Mouse (Mus musculus) heart, embryonic 11.5 days (tissue): ENCODE data around the gene Inhba. TPM values are rescaled to one million over a fixed set of nuclear protein-coding genes. Genes with fewer than 3 reads are reported as not detected.

ENCODE experiments used
- ATAC-seq: fragments of 200-750 bp; cut with Nextera tagmentation; replicated peaks from 2 replicates; pipeline ENCODE4 v1.8.0; 2017; ENCODE audit warnings: moderate library complexity; ENCODE audit not compliant: insufficient number of reproducible peaks, low FRiP score, low TSS enrichment
- H3K27ac ChIP-seq: fragments of 300-500 bp; sonication (generic); 2 replicates; pipeline ENCODE4 v1.5.1; 2014; ENCODE audit warnings: mild to moderate bottlenecking, low read depth, low read length
- H3K27me3 ChIP-seq: fragments of 300-500 bp; sonication (generic); 2 replicates; pipeline ENCODE4 v1.6.1; 2014; ENCODE audit warnings: mild to moderate bottlenecking, low read length, mixed read lengths; ENCODE audit not compliant: control insufficient read depth, insufficient read depth
- H3K36me3 ChIP-seq: fragments of 300-500 bp; sonication (generic); 2 replicates; pipeline ENCODE4 v1.6.1; 2014; ENCODE audit warnings: mild to moderate bottlenecking, low read length, moderate library complexity, mixed read lengths; ENCODE audit not compliant: control insufficient read depth, insufficient read depth
- H3K4me1 ChIP-seq: fragments of 300-500 bp; sonication (generic); 2 replicates; pipeline ENCODE4 v1.6.1; 2014; ENCODE audit warnings: low read length; ENCODE audit not compliant: control insufficient read depth, insufficient read depth
- H3K4me2 ChIP-seq: fragments of 300-500 bp; sonication (generic); 2 replicates; pipeline ENCODE4 v1.6.1; 2014; ENCODE audit warnings: mild to moderate bottlenecking, moderate library complexity
- H3K4me3 ChIP-seq: fragments of 300-500 bp; sonication (generic); 2 replicates; pipeline ENCODE4 v1.5.1; 2014; ENCODE audit warnings: low read depth, low read length
- H3K9ac ChIP-seq: fragments of 300-500 bp; sonication (generic); 2 replicates; pipeline ENCODE4 v1.6.1; 2014; ENCODE audit warnings: mild to moderate bottlenecking, low read depth, low read length, moderate library complexity
- H3K9me3 ChIP-seq: fragments of 300-500 bp; sonication (generic); replicated peaks from 2 replicates; pipeline ENCODE4 v1.6.1; 2016; ENCODE audit warnings: low read length; ENCODE audit not compliant: control insufficient read depth
- WGBS: fragments of 180-500 bp; shearing (Covaris S2); extraction: QIAGEN DNeasy Blood & Tissue Kit; methylation state at CpG from one replicate; pipeline ENCODE4 v1.1.7; 2014; ENCODE audit not compliant: insufficient replicate concordance; 5-methylcytosine and 5-hydroxymethylcytosine counted together
- polyA plus RNA-seq: library from polyadenylated mRNA; unstranded; fragments of >200 nt; fragmentation: Nextera tagmentation; extraction: Ambion mirVana; gene quantifications from 2 replicates; pipeline ENCODE4 v1.2.1, GENCODE M21; 2014

Gene Inhba
- polyA plus RNA-seq, 1 experiment from 2014 or later: 16.6 TPM

DNA sequence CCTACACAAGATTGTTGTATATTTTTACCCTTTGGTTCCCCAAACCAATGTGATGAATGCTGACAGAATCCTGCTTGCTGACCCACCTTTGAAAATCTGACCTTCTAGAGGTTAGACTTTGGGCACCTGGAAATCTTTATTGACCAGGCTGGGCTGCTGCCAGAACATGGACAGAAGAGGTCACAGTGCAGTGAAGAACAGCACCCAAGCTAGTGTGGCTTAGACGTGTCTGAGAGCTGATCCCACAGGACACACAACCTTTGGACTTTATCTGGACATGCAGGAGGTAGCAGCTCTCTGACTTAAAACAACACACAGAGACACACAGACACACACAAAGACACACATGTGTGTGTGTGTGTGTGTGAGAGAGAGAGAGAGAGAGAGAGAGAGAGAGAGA, 3.3 kb upstream of the Inhba start:
- Histone ChIP-seq H3K9me3 (no peaks in the 10 kb centered on the region), H3K36me3 (no peaks in the 10 kb centered on the region), H3K4me3 (no peak overlapping the region), H3K4me1 (no peaks in the 10 kb centered on the region; the same call in 1 of the 2 replicates), H3K9ac (no peak overlapping the region), H3K27me3 (no peaks in the 10 kb centered on the region), H3K4me2 (no peak overlapping the region), H3K27ac (no peak overlapping the region)
- WGBS: 49% methylated on average over 1 of the region's 1 CpGs
- ATAC-seq: no peak

- H3K36me3 ChIP-seq: no peaks in the 10 kb centered on the region
- H3K4me2 ChIP-seq: no peak overlapping the region
- H3K9ac ChIP-seq: no peak overlapping the region
- no peak overlapping the region for H3K4me3 ChIP-seq
- H3K4me1 ChIP-seq: no peaks in the 10 kb centered on the region; the same call in 1 of the 2 replicates
- WGBS: 86% methylated on average over 8 of the region's 8 CpGs
- H3K27ac ChIP-seq: no peak overlapping the region
- no peaks in the 10 kb centered on the region for H3K27me3 ChIP-seq
- H3K9me3 ChIP-seq: no peaks in the 10 kb centered on the region
- no peak for ATAC-seq
These were observed 1.7 kb upstream of the Inhba start for GRCm38 (mm10) chr13:16009766-16010465.

DNA sequence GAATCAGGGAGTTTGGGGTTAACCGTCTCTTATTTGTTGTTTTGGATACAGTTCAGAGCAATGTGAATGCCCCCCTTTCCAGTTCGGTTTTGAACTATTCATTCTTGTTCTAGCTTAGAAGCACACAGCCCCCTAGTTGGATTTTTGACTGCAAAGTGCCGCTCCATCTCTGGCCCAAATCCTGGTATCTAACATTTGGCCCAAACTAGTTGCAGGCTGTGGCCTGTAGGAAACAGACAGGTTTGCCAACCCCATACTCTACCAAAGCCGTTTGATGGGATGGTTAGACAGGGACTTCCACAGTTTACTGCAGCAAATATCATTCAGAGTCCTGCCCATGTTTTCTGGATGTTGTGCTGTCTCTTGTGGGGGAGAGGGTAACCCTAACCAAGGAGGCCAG, 1.1 kb upstream of the Inhba start:
- WGBS: 77% methylated on average over 4 of the region's 4 CpGs
- H3K9me3 ChIP-seq: no peaks in the 10 kb centered on the region
- no peaks in the 10 kb centered on the region for H3K36me3 ChIP-seq
- no peak overlapping the region for H3K9ac ChIP-seq
- H3K27ac ChIP-seq: no peak overlapping the region
- H3K27me3 ChIP-seq: no peaks in the 10 kb centered on the region
- no peak for ATAC-seq
- H3K4me2 ChIP-seq: no peak overlapping the region
- H3K4me1 ChIP-seq: no peaks in the 10 kb centered on the region; the same call in 1 of the 2 replicates
- H3K4me3 ChIP-seq: no peak overlapping the region

- WGBS: 4% methylated on average over 19 of the region's 19 CpGs
These were observed 714 bp downstream of the Inhba start for GRCm38 (mm10) chr13:16012243-16012887.

DNA sequence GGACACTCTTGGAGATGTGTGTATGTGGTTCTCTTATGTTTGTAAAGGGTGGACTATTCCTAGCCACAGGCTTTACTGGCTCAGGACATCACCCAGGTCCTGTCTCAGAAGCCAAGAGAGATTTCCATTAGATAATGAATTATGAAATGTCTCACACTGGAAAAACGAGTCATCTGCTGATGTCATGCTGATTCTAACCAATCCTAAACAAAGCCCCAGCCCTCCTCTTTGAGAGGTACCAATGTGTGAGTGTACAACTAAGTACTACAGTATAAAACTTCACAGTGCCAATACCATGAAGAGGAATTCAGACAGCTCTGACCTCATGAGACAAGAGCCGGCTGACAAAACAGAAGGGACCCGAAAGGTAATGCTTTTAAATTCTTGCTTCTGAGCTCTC, 2.5 kb downstream of the Inhba start:
- Histone ChIP-seq H3K4me3 (no peak overlapping the region), H3K4me2 (no peak overlapping the region), H3K36me3 (no peaks in the 10 kb centered on the region), H3K27me3 (peaks cover 3% of the 10 kb centered on the region; the same call in 1 of the 2 replicates), H3K9me3 (no peaks in the 10 kb centered on the region), H3K27ac (no peak overlapping the region), H3K4me1 (no peaks in the 10 kb centered on the region; the same call in 1 of the 2 replicates), H3K9ac (no peak overlapping the region)
- 58% methylated on average over 3 of the region's 3 CpGs for WGBS
- no peak for ATAC-seq

More at GRCm38 (mm10) chr13:16012243-16012887, 714 bp downstream of the Inhba start:
- Histone ChIP-seq H3K4me2 (peak overlapping the region; percentile 88), H3K36me3 (no peaks in the 10 kb centered on the region), H3K4me1 (no peaks in the 10 kb centered on the region; the same call in 1 of the 2 replicates), H3K9ac (peak overlapping the region; percentile 73), H3K9me3 (no peaks in the 10 kb centered on the region), H3K27ac (no peak overlapping the region), H3K4me3 (peak overlapping the region; percentile 51), H3K27me3 (no peaks in the 10 kb centered on the region)
- peak; percentile 75 for ATAC-seq

DNA sequence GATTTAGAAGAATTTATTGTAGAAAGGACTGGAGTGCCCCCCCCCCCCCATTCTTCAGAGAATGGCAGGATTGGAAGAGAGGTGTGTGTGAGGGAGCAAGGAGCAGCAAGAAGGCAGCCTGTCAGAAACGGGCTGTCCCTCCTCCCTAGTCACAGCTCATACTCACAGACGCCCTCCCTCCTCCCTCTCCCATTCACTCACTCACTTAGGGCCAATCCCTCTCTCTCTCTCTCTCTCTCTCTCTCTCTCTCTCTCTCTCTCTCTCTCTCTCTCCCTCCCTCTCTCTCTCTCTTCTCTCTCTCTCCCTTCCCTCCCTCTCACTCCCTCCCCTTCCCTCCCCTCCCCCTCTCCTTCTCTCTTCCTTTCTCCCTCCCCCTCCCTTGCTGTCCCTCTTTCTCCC, 4.9 kb downstream of the Inhba start:
- Histone ChIP-seq H3K9me3 (no peaks in the 10 kb centered on the region), H3K27ac (no peak overlapping the region), H3K9ac (no peak overlapping the region), H3K4me2 (no peak overlapping the region), H3K4me3 (no peak overlapping the region), H3K27me3 (peaks cover 3% of the 10 kb centered on the region; the same call in 1 of the 2 replicates), H3K36me3 (no peaks in the 10 kb centered on the region), H3K4me1 (no peaks in the 10 kb centered on the region; the same call in 1 of the 2 replicates)
- ATAC-seq: no peak
- 0% methylated on average over 2 of the region's 2 CpGs for WGBS

DNA sequence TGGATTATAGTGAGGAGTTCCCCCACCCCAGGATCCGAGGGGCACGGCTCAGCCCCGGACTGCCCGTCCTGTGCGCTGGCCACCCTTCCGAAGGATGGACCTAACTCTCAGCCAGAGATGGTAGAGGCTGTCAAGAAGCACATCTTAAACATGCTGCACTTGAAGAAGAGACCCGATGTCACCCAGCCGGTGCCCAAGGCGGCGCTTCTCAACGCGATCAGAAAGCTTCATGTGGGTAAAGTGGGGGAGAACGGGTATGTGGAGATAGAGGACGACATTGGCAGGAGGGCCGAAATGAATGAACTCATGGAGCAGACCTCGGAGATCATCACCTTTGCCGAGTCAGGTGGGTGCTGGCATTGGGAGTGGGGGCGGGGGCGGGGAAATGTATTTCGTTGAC, 5.7 kb downstream of the Inhba start:
- peak overlapping the region; percentile 53 for H3K4me3 ChIP-seq
- no peaks in the 10 kb centered on the region; the same call in 1 of the 2 replicates for H3K4me1 ChIP-seq
- WGBS: 0% methylated on average over 20 of the region's 20 CpGs
- H3K36me3 ChIP-seq: no peaks in the 10 kb centered on the region
- peak overlapping the region; percentile 60 for H3K9ac ChIP-seq
- no peak for ATAC-seq
- peaks cover 3% of the 10 kb centered on the region; the same call in 1 of the 2 replicates for H3K27me3 ChIP-seq
- H3K9me3 ChIP-seq: no peaks in the 10 kb centered on the region
- peak overlapping the region; percentile 88 for H3K4me2 ChIP-seq
- H3K27ac ChIP-seq: 0 out of 2 replicates have a peak overlapping the region, but pooled peaks have one; percentile 6

DNA sequence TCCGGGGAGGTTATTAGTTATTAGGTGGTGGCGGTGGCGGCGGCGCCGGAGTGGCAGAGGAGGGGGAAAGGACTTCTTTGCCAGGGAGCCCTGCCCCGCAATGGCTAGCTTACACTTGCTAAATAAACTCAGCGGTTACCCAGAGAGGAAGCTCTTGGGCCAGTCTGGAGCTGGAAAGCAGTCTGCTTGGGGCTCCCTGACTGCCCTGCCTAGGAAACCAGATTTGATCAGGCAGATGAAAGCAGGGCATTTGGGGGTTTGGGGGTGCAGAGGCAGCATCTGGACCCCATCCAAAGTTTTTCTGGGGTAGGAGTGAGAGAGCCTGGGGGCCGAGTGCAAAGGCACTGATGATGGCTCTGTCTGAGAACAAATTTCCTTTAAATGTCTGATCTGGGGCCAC, 6.1 kb downstream of the Inhba start:
- H3K27me3 ChIP-seq: peaks cover 3% of the 10 kb centered on the region; the same call in 1 of the 2 replicates
- 2% methylated on average over 8 of the region's 9 CpGs for WGBS
- no peaks in the 10 kb centered on the region for H3K9me3 ChIP-seq
- H3K9ac ChIP-seq: peak overlapping the region; percentile 60
- H3K4me1 ChIP-seq: no peaks in the 10 kb centered on the region; the same call in 1 of the 2 replicates
- ATAC-seq: no peak; the same call in 1 of the 2 replicates
- peak overlapping the region; percentile 88 for H3K4me2 ChIP-seq
- H3K36me3 ChIP-seq: no peaks in the 10 kb centered on the region
- H3K27ac ChIP-seq: no peak overlapping the region
- peak overlapping the region; percentile 53 for H3K4me3 ChIP-seq
